In genomic region chr6:51172856-51173619, GRCm38 (mm10) we compare ENCODE assay signal across 8 mouse cellular contexts.
DNase-seq lines count a peak whose midpoint lies in the region; ATAC-seq and TF ChIP-seq lines count a peak whose summit lies in the region.

No protein-coding gene starts in this region.

- under 1% methylated on average over 25 of the region's 25 CpGs for WGBS in embryonic facial prominence, embryonic 15.5 days
- under 1% methylated on average over 25 of the region's 25 CpGs for WGBS in heart, embryonic 13.5 days
- WGBS in kidney, embryonic 15.5 days, result under 1% methylated on average over 25 of the region's 25 CpGs

- TF ChIP-seq RAD21 in MEL (IDR thresholded peaks at IDR 0.05; ENCODE audit: low read depth, low read length), result no peak

- no peaks in the 10 kb centered on the region; a peak in 1 of 4 replicates for H3K4me1 ChIP-seq in MEL (ENCODE audit: control insufficient read depth in 1 of 2, insufficient read depth in 2 of 2, low read length in 2 of 2)
- peaks cover 52% of the 10 kb centered on the region for H3K4me1 ChIP-seq in embryonic facial prominence, embryonic 15.5 days
- H3K4me1 ChIP-seq in heart, embryonic 13.5 days, result peaks cover 53% of the 10 kb centered on the region
- H3K4me1 ChIP-seq in kidney, embryonic 15.5 days, result peaks cover 54% of the 10 kb centered on the region

- no peak for TF ChIP-seq EP300 in MEL (IDR thresholded peaks at IDR 0.05; ENCODE audit: low read depth in 1 of 2, low read length in 2 of 2)

- DNase-seq in 416B (ENCODE audit: low read depth), result peak; percentile 51
- peak; percentile 21 for DNase-seq in MEL (ENCODE audit: low read depth, low spot score)
- DNase-seq in lung, postnatal 36 days, result peak; percentile 95
- DNase-seq in right cerebral cortex, postnatal 25 days, result peak; percentile 46
- DNase-seq in cerebellum, adult 18-20 months, result no peak

- H3K4me2 ChIP-seq in embryonic facial prominence, embryonic 15.5 days (replicated peaks), result peak overlapping the region; percentile 67
- peak overlapping the region; percentile 86 for H3K4me2 ChIP-seq in heart, embryonic 13.5 days
- H3K4me2 ChIP-seq in kidney, embryonic 15.5 days, result peak overlapping the region; percentile 86

- H3K4me3 ChIP-seq in MEL (ENCODE audit: control insufficient read depth in 1 of 2, insufficient read depth in 1 of 2, low read depth in 2 of 2, low read length in 2 of 2), result no peak overlapping the region
- H3K4me3 ChIP-seq in embryonic facial prominence, embryonic 15.5 days (replicated peaks), result peak overlapping the region; percentile 41
- H3K4me3 ChIP-seq in heart, embryonic 13.5 days, result peak overlapping the region; percentile 55
- peak overlapping the region; percentile 43 for H3K4me3 ChIP-seq in kidney, embryonic 15.5 days (replicated peaks)

- H3K9ac ChIP-seq in MEL (ENCODE audit: control insufficient read depth, low read depth, low read length, poor library complexity, severe bottlenecking), result no peak overlapping the region
- 0 out of 2 replicates have a peak overlapping the region, but pooled peaks have one; percentile 4 for H3K9ac ChIP-seq in embryonic facial prominence, embryonic 15.5 days
- peak overlapping the region; percentile 83 for H3K9ac ChIP-seq in heart, embryonic 13.5 days
- peak overlapping the region; percentile 52 for H3K9ac ChIP-seq in kidney, embryonic 15.5 days

- peak; percentile 90 for ATAC-seq in embryonic facial prominence, embryonic 15.5 days (ENCODE audit: insufficient number of reproducible peaks, low FRiP score, low TSS enrichment, low read depth)
- peak; percentile 82 for ATAC-seq in heart, embryonic 13.5 days (ENCODE audit: extremely low read depth, insufficient number of reproducible peaks, low FRiP score, low TSS enrichment)
- ATAC-seq in kidney, embryonic 15.5 days (replicated peaks; ENCODE audit: low FRiP score), result peak; percentile 86

- no peaks in the 10 kb centered on the region for H3K36me3 ChIP-seq in MEL (ENCODE audit: control insufficient read depth in 1 of 2, insufficient read depth in 2 of 2, low read length in 2 of 2)
- H3K36me3 ChIP-seq in embryonic facial prominence, embryonic 15.5 days, result no peaks in the 10 kb centered on the region
- no peaks in the 10 kb centered on the region for H3K36me3 ChIP-seq in heart, embryonic 13.5 days
- H3K36me3 ChIP-seq in kidney, embryonic 15.5 days, result no peaks in the 10 kb centered on the region

- TF ChIP-seq CTCF in MEL (IDR thresholded peaks at IDR 0.05 in 2 of 3, conservative IDR thresholded peaks at IDR 0.05 in 1 of 3; ENCODE audit: control insufficient read depth in 1 of 3, insufficient read depth in 1 of 3, low read depth in 2 of 3, low read length in 3 of 3, poor library complexity in 1 of 3, severe bottlenecking in 1 of 3), result no peak

- no peaks in the 10 kb centered on the region for H3K9me3 ChIP-seq in MEL (replicated peaks; ENCODE audit: insufficient read depth, low read length)
- H3K9me3 ChIP-seq in embryonic facial prominence, embryonic 15.5 days (replicated peaks), result no peaks in the 10 kb centered on the region
- no peaks in the 10 kb centered on the region for H3K9me3 ChIP-seq in heart, embryonic 13.5 days
- no peaks in the 10 kb centered on the region for H3K9me3 ChIP-seq in kidney, embryonic 15.5 days (replicated peaks)

- H3K79me2 ChIP-seq in MEL (ENCODE audit: control insufficient read depth, insufficient read depth, low read length, poor library complexity), result no peaks in the 10 kb centered on the region

- no peaks in the 10 kb centered on the region for H3K27me3 ChIP-seq in MEL (ENCODE audit: control insufficient read depth in 1 of 2, insufficient read depth in 2 of 2, low read length in 2 of 2)
- peaks cover 42% of the 10 kb centered on the region for H3K27me3 ChIP-seq in embryonic facial prominence, embryonic 15.5 days
- H3K27me3 ChIP-seq in heart, embryonic 13.5 days (replicated peaks), result peaks cover 33% of the 10 kb centered on the region
- H3K27me3 ChIP-seq in kidney, embryonic 15.5 days, result peaks cover 30% of the 10 kb centered on the region

- H3K27ac ChIP-seq in MEL (ENCODE audit: control insufficient read depth, low read depth, low read length), result no peak overlapping the region
- peak overlapping the region; percentile 93 for H3K27ac ChIP-seq in embryonic facial prominence, embryonic 15.5 days (replicated peaks)
- H3K27ac ChIP-seq in heart, embryonic 13.5 days (replicated peaks), result peak overlapping the region; percentile 85
- H3K27ac ChIP-seq in kidney, embryonic 15.5 days, result peak overlapping the region; percentile 93

- TF ChIP-seq POLR2A in MEL (IDR thresholded peaks at IDR 0.05; ENCODE audit: control insufficient read depth in 1 of 2, insufficient read depth in 1 of 2, low read depth in 1 of 2, low read length in 2 of 2, poor library complexity in 1 of 2), result no peak

TF ChIP-seq in MEL, 35 proteins besides CTCF, POLR2A, EP300 and RAD21:
- TF ChIP-seq MEF2A (IDR thresholded peaks at IDR 0.05; ENCODE audit: extremely low read depth, insufficient replicate concordance, low read depth, low read length, poor library complexity, severe bottlenecking) (no peak), USF1 (IDR thresholded peaks at IDR 0.05; ENCODE audit: low read depth, low read length) (no peak)

Comparison
In these comparisons a context has a peak if more than half of its experiments do, and no peak if none do; other contexts are left out.
1. DNase-seq: peak in 416B (single experiment), MEL (single experiment), lung, postnatal 36 days (single experiment) and right cerebral cortex, postnatal 25 days (single experiment); none in cerebellum, adult 18-20 months (0 of 2).
2. H3K4me3 ChIP-seq: peak in embryonic facial prominence, embryonic 15.5 days (single experiment), heart, embryonic 13.5 days (single experiment) and kidney, embryonic 15.5 days (single experiment); none in MEL (0 of 2).
3. Peak in every context shown above with its lines, with median percentiles within 50 percentile points of each other: ATAC-seq and H3K4me2 ChIP-seq.